Mouse (Mus musculus) embryo, embryonic 11 days (tissue): ENCODE data around the gene Setd1a.
"Not testable (repeated sequence)": the region's sequence is repeated elsewhere in the genome, so short reads cannot be mapped to it uniquely, and the experiment has no call there.

Source experiments
- DNase-seq: peaks from one replicate; pipeline ENCODE4 v3.0.0-alpha.2; 2015

Setd1a gene

GRCm38 (mm10) chr7:127840031-127840430 is 63.6 kb downstream of the Setd1a start:
- DNase-seq: not testable (repeated sequence)

GRCm38 (mm10) chr7:127840886-127841285 is 64.4 kb downstream of the Setd1a start:
- peak; percentile 20 for DNase-seq

GRCm38 (mm10) chr7:127841340-127842000 is 65.0 kb downstream of the Setd1a start:
- DNase-seq: peak; percentile 95

- DNase-seq: peak; percentile 88
Measured at GRCm38 (mm10) chr7:127842001-127842718, 65.7 kb downstream of the Setd1a start.
